Mouse (Mus musculus) erythroblast, embryonic 14.5 days (primary cell): ENCODE results near the gene Ncoa7. TPM values are rescaled to one million over a fixed set of nuclear protein-coding genes. Genes with fewer than 3 reads are reported as not detected.

Source experiments
- H3K27me3 ChIP-seq: 2 replicates; pipeline ENCODE4 v1.6.1; 2012; ENCODE audit warnings: inconsistent platforms; ENCODE audit not compliant: control insufficient read depth
- H3K36me3 ChIP-seq: 2 replicates; pipeline ENCODE4 v1.6.1; 2012; ENCODE audit warnings: mild to moderate bottlenecking, inconsistent platforms; ENCODE audit not compliant: control insufficient read depth
- H3K4me1 ChIP-seq: 2 replicates; pipeline ENCODE4 v1.6.1; 2012; ENCODE audit warnings: inconsistent platforms; ENCODE audit not compliant: control insufficient read depth
- H3K4me3 ChIP-seq: replicated peaks from 2 replicates; pipeline ENCODE3; 2012; ENCODE audit warnings: moderate library complexity, mild to moderate bottlenecking, inconsistent platforms
- H3K9me3 ChIP-seq: 2 replicates; pipeline ENCODE4 v1.6.1; 2012; ENCODE audit warnings: low read length, inconsistent platforms, mixed read lengths; ENCODE audit not compliant: control insufficient read depth
- GATA1 ChIP-seq: IDR thresholded peaks from 2 replicates; pipeline ENCODE4 v1.6.1; 2012; ENCODE audit warnings: low read length, inconsistent platforms, mixed read lengths
- TAL1 ChIP-seq: IDR thresholded peaks from 3 replicates; pipeline ENCODE4 v1.6.1; 2012; ENCODE audit warnings: low read length, inconsistent platforms, mixed read lengths
- polyA plus RNA-seq: library from polyadenylated mRNA; stranded (reverse); fragments of >175 nt; gene quantifications from 2 replicates; pipeline ENCODE4 v1.2.3, GENCODE M21; 2012

Gene Ncoa7
- polyA plus RNA-seq, 1 experiment, result 4.3 TPM

- peaks cover 18% of the 10 kb centered on the region for H3K36me3 ChIP-seq
- H3K4me3 ChIP-seq, result no peak overlapping the region
- no peaks in the 10 kb centered on the region for H3K27me3 ChIP-seq
- H3K9me3 ChIP-seq, result no peaks in the 10 kb centered on the region
- TF ChIP-seq GATA1 (no peak), TAL1 (no peak)
- H3K4me1 ChIP-seq, result peaks cover 3% of the 10 kb centered on the region; the same call in 1 of the 2 replicates
Measured at GRCm38 (mm10) chr10:30712540-30712939, 90.6 kb downstream of the Ncoa7 start.

GRCm38 (mm10) chr10:30709846-30710403, 93.2 kb downstream of the Ncoa7 start:
- no peaks in the 10 kb centered on the region for H3K9me3 ChIP-seq
- H3K36me3 ChIP-seq, result peaks cover 17% of the 10 kb centered on the region
- H3K4me1 ChIP-seq, result peaks cover 3% of the 10 kb centered on the region; the same call in 1 of the 2 replicates
- no peaks in the 10 kb centered on the region for H3K27me3 ChIP-seq
- TF ChIP-seq GATA1 (no peak), TAL1 (no peak)
- no peak overlapping the region for H3K4me3 ChIP-seq

- H3K36me3 ChIP-seq, result peaks cover 27% of the 10 kb centered on the region
- no peak for TF ChIP-seq TAL1
- no peak for TF ChIP-seq GATA1
- peaks cover 3% of the 10 kb centered on the region; the same call in 1 of the 2 replicates for H3K4me1 ChIP-seq
- no peaks in the 10 kb centered on the region for H3K9me3 ChIP-seq
- no peaks in the 10 kb centered on the region for H3K27me3 ChIP-seq
- H3K4me3 ChIP-seq, result no peak overlapping the region
Measured at GRCm38 (mm10) chr10:30708039-30708438, 95.1 kb downstream of the Ncoa7 start.

GRCm38 (mm10) chr10:30702663-30703062, 100.5 kb downstream of the Ncoa7 start:
- Histone ChIP-seq H3K4me1 (no peaks in the 10 kb centered on the region), H3K9me3 (no peaks in the 10 kb centered on the region), H3K36me3 (peaks cover 64% of the 10 kb centered on the region), H3K4me3 (no peak overlapping the region), H3K27me3 (no peaks in the 10 kb centered on the region)
- no peak for TF ChIP-seq GATA1
- TF ChIP-seq TAL1, result no peak

- no peaks in the 10 kb centered on the region for H3K9me3 ChIP-seq
- no peak for TF ChIP-seq GATA1
- no peak for TF ChIP-seq TAL1
- H3K36me3 ChIP-seq, result peaks cover 83% of the 10 kb centered on the region
- H3K4me3 ChIP-seq, result no peak overlapping the region
- H3K4me1 ChIP-seq, result no peaks in the 10 kb centered on the region
- H3K27me3 ChIP-seq, result no peaks in the 10 kb centered on the region
Measured at GRCm38 (mm10) chr10:30686862-30687261, 116.3 kb downstream of the Ncoa7 start.

GRCm38 (mm10) chr10:30683449-30683848, 119.7 kb downstream of the Ncoa7 start:
- Histone ChIP-seq H3K4me1 (no peaks in the 10 kb centered on the region), H3K4me3 (no peak overlapping the region), H3K27me3 (no peaks in the 10 kb centered on the region), H3K9me3 (no peaks in the 10 kb centered on the region), H3K36me3 (peaks cover 62% of the 10 kb centered on the region)
- no peak for TF ChIP-seq GATA1
- no peak for TF ChIP-seq TAL1

- TF ChIP-seq GATA1 (no peak), TAL1 (no peak)
- Histone ChIP-seq H3K9me3 (no peaks in the 10 kb centered on the region), H3K27me3 (no peaks in the 10 kb centered on the region), H3K4me3 (no peak overlapping the region), H3K36me3 (peaks cover 54% of the 10 kb centered on the region), H3K4me1 (no peaks in the 10 kb centered on the region)
Measured at GRCm38 (mm10) chr10:30679756-30680155, 123.4 kb downstream of the Ncoa7 start.

GRCm38 (mm10) chr10:30678051-30678450, 125.1 kb downstream of the Ncoa7 start:
- TF ChIP-seq GATA1 (no peak), TAL1 (no peak)
- Histone ChIP-seq H3K4me1 (no peaks in the 10 kb centered on the region), H3K27me3 (no peaks in the 10 kb centered on the region), H3K4me3 (no peak overlapping the region), H3K36me3 (peaks cover 55% of the 10 kb centered on the region), H3K9me3 (no peaks in the 10 kb centered on the region)

GRCm38 (mm10) chr10:30674825-30675224, 128.3 kb downstream of the Ncoa7 start:
- Histone ChIP-seq H3K27me3 (no peaks in the 10 kb centered on the region), H3K9me3 (no peaks in the 10 kb centered on the region), H3K4me3 (no peak overlapping the region), H3K36me3 (peaks cover 50% of the 10 kb centered on the region), H3K4me1 (no peaks in the 10 kb centered on the region)
- TF ChIP-seq GATA1 (no peak), TAL1 (no peak)

GRCm38 (mm10) chr10:30666580-30666979, 136.5 kb downstream of the Ncoa7 start:
- TF ChIP-seq GATA1, result no peak
- TF ChIP-seq TAL1, result no peak
- H3K4me3 ChIP-seq, result no peak overlapping the region

More at GRCm38 (mm10) chr10:30666580-30666979, 136.5 kb downstream of the Ncoa7 start:
- H3K4me1 ChIP-seq, result no peaks in the 10 kb centered on the region
- H3K36me3 ChIP-seq, result peaks cover 23% of the 10 kb centered on the region
- H3K27me3 ChIP-seq, result no peaks in the 10 kb centered on the region
- H3K9me3 ChIP-seq, result no peaks in the 10 kb centered on the region
